Mouse (Mus musculus) MEL (cell line): ENCODE measurements around the gene Adam22. TPM values are rescaled to one million over a fixed set of nuclear protein-coding genes. Genes with fewer than 3 reads are reported as not detected.

Experiments
- DNase-seq: peaks from one replicate; pipeline ENCODE4 v3.0.0; 2011; ENCODE audit warnings: low read depth, low spot score
- H3K27ac ChIP-seq: 2 replicates; pipeline ENCODE4 v1.5.1; 2012; ENCODE audit warnings: low read depth, mild to moderate bottlenecking, control low read depth, low read length, moderate library complexity; ENCODE audit not compliant: control insufficient read depth
- H3K27me3 ChIP-seq, 2 experiments: fragments of 150-350 bp in 1 of 2; sonication (generic) in 1 of 2; 2 replicates each; pipeline ENCODE4 v1.6.1; 2012; ENCODE audit warnings: low read length in 2 of 2, mild to moderate bottlenecking in 2 of 2, improper control_type of control experiment in 1 of 2, moderate library complexity in 1 of 2; ENCODE audit not compliant: insufficient read depth in 2 of 2, control insufficient read depth in 1 of 2
- H3K36me3 ChIP-seq, 2 experiments: 2 replicates each; pipeline ENCODE4 v1.6.1; 2012 to 2014; ENCODE audit warnings: low read length in 2 of 2, improper control_type of control experiment in 1 of 2, inconsistent platforms in 1 of 2, mild to moderate bottlenecking in 1 of 2; ENCODE audit not compliant: insufficient read depth in 2 of 2, control insufficient read depth in 1 of 2
- H3K4me1 ChIP-seq, 2 experiments: fragments of 150-350 bp in 1 of 2; sonication (generic) in 1 of 2; 2 replicates each; pipeline ENCODE4 v1.6.1; 2012; ENCODE audit warnings: low read length in 2 of 2, improper control_type of control experiment in 1 of 2, mild to moderate bottlenecking in 1 of 2; ENCODE audit not compliant: insufficient read depth in 2 of 2, control insufficient read depth in 1 of 2
- H3K4me3 ChIP-seq, 2 experiments: fragments of 150-350 bp in 1 of 2; sonication (generic) in 1 of 2; 2 replicates each; pipeline ENCODE4 v1.5.1; 2012; ENCODE audit warnings: low read depth in 2 of 2, low read length in 2 of 2, mild to moderate bottlenecking in 2 of 2, moderate library complexity in 2 of 2, control low read depth in 1 of 2, improper control_type of control experiment in 1 of 2; ENCODE audit not compliant: control insufficient read depth in 1 of 2, insufficient read depth in 1 of 2
- H3K79me2 ChIP-seq: 2 replicates; pipeline ENCODE4 v1.6.1; 2012; ENCODE audit warnings: mild to moderate bottlenecking, low read length, moderate library complexity; ENCODE audit not compliant: control insufficient read depth, poor library complexity, insufficient read depth
- H3K9ac ChIP-seq: 2 replicates; pipeline ENCODE4 v1.6.1; 2012; ENCODE audit warnings: low read depth, mild to moderate bottlenecking, control low read depth, low read length, moderate library complexity; ENCODE audit not compliant: control insufficient read depth, poor library complexity, severe bottlenecking
- H3K9me3 ChIP-seq: fragments of 150-350 bp; sonication (generic); replicated peaks from 2 replicates; pipeline ENCODE4 v1.6.1; 2012; ENCODE audit warnings: mild to moderate bottlenecking, low read length, improper control_type of control experiment, moderate library complexity; ENCODE audit not compliant: insufficient read depth
- BHLHE40 ChIP-seq: IDR thresholded peaks from 2 replicates; pipeline ENCODE4 v1.6.1; 2012; ENCODE audit warnings: low read depth, mild to moderate bottlenecking, inconsistent platforms, low read length, improper control_type of control experiment, borderline replicate concordance
- CHD1 ChIP-seq: IDR thresholded peaks from 2 replicates; pipeline ENCODE4 v1.6.1; 2012; ENCODE audit warnings: low read depth, mild to moderate bottlenecking, inconsistent platforms, low read length, improper control_type of control experiment
- CHD2 ChIP-seq: IDR thresholded peaks from 2 replicates; pipeline ENCODE4 v1.6.1; 2011; ENCODE audit warnings: low read length, improper control_type of control experiment
- CTCF ChIP-seq, 3 experiments: IDR thresholded peaks in 2 of 3; conservative IDR thresholded peaks in 1 of 3; 2 replicates each; pipeline ENCODE4 v1.5.1; 2011 to 2012; ENCODE audit warnings: low read length in 3 of 3, low read depth in 2 of 3, mild to moderate bottlenecking in 2 of 3, improper control_type of control experiment in 1 of 3, inconsistent platforms in 1 of 3, mixed read lengths in 1 of 3, moderate library complexity in 1 of 3; ENCODE audit not compliant: control insufficient read depth in 1 of 3, insufficient read depth in 1 of 3, poor library complexity in 1 of 3, severe bottlenecking in 1 of 3
- ELF1 ChIP-seq: IDR thresholded peaks from 2 replicates; pipeline ENCODE4 v1.6.1; 2014; ENCODE audit warnings: low read depth, mild to moderate bottlenecking, inconsistent platforms, low read length, improper control_type of control experiment, moderate library complexity
- EP300 ChIP-seq, 2 experiments: IDR thresholded peaks; 2 replicates each; pipeline ENCODE4 v1.6.1; 2011; ENCODE audit warnings: improper control_type of control experiment in 2 of 2, low read length in 2 of 2, low read depth in 1 of 2, mild to moderate bottlenecking in 1 of 2
- GABPA ChIP-seq: IDR thresholded peaks from 2 replicates; pipeline ENCODE4 v1.6.1; 2012; ENCODE audit warnings: low read depth, mild to moderate bottlenecking, inconsistent platforms, low read length, improper control_type of control experiment, moderate library complexity
- HCFC1 ChIP-seq: IDR thresholded peaks from 2 replicates; pipeline ENCODE4 v1.6.1; 2012; ENCODE audit warnings: low read depth, mild to moderate bottlenecking, inconsistent platforms, low read length, improper control_type of control experiment, moderate library complexity
- MAFK ChIP-seq: IDR thresholded peaks from 2 replicates; pipeline ENCODE4 v1.6.1; 2011; ENCODE audit warnings: low read depth, mild to moderate bottlenecking, low read length, improper control_type of control experiment, borderline replicate concordance
- MAX ChIP-seq: IDR thresholded peaks from 2 replicates; pipeline ENCODE4 v1.6.1; 2011; ENCODE audit warnings: low read length, improper control_type of control experiment
- MAZ ChIP-seq: IDR thresholded peaks from 2 replicates; pipeline ENCODE4 v1.6.1; 2012; ENCODE audit warnings: low read depth, mild to moderate bottlenecking, inconsistent platforms, low read length, improper control_type of control experiment
- NELFE ChIP-seq: IDR thresholded peaks from 2 replicates; pipeline ENCODE4 v1.6.1; 2011; ENCODE audit warnings: low read depth, low read length, improper control_type of control experiment
- NRF1 ChIP-seq: IDR thresholded peaks from 2 replicates; pipeline ENCODE4 v1.6.1; 2014; ENCODE audit warnings: low read depth, mild to moderate bottlenecking, inconsistent platforms, low read length, improper control_type of control experiment, moderate library complexity; ENCODE audit not compliant: poor library complexity, insufficient read depth, severe bottlenecking
- POLR2AphosphoS2 ChIP-seq: IDR thresholded peaks from 2 replicates; pipeline ENCODE4 v1.6.1; 2011; ENCODE audit warnings: low read length, improper control_type of control experiment
- RAD21 ChIP-seq: IDR thresholded peaks from 2 replicates; pipeline ENCODE4 v1.6.1; 2011; ENCODE audit warnings: mild to moderate bottlenecking, low read depth, low read length, improper control_type of control experiment
- RCOR1 ChIP-seq: IDR thresholded peaks from 2 replicates; pipeline ENCODE4 v1.6.1; 2012; ENCODE audit warnings: low read depth, mild to moderate bottlenecking, inconsistent platforms, low read length, improper control_type of control experiment
- SIN3A ChIP-seq: IDR thresholded peaks from 2 replicates; pipeline ENCODE4 v1.6.1; 2012; ENCODE audit warnings: low read length, improper control_type of control experiment, inconsistent platforms
- SMC3 ChIP-seq: IDR thresholded peaks from 2 replicates; pipeline ENCODE4 v1.6.1; 2011; ENCODE audit warnings: low read depth, low read length, improper control_type of control experiment
- TAL1 ChIP-seq: IDR thresholded peaks from 2 replicates; pipeline ENCODE4 v1.6.1; 2012; ENCODE audit warnings: mild to moderate bottlenecking, inconsistent platforms, low read length, moderate library complexity, mixed read lengths
- TBP ChIP-seq: IDR thresholded peaks from 2 replicates; pipeline ENCODE4 v1.8.0; 2011; ENCODE audit warnings: low read depth, low read length, improper control_type of control experiment
- USF1 ChIP-seq: IDR thresholded peaks from 2 replicates; pipeline ENCODE4 v1.6.1; 2014; ENCODE audit warnings: low read depth, mild to moderate bottlenecking, inconsistent platforms, low read length, improper control_type of control experiment, moderate library complexity
- USF2 ChIP-seq, 2 experiments: IDR thresholded peaks; 2 replicates each; pipeline ENCODE4 v1.6.1; 2011 to 2012; ENCODE audit warnings: improper control_type of control experiment in 2 of 2, low read length in 2 of 2, borderline replicate concordance in 1 of 2, inconsistent platforms in 1 of 2, low read depth in 1 of 2, mild to moderate bottlenecking in 1 of 2; ENCODE audit not compliant: insufficient read depth in 1 of 2
- ZC3H11A ChIP-seq: IDR thresholded peaks from 2 replicates; pipeline ENCODE4 v1.6.1; 2012; ENCODE audit warnings: low read depth, mild to moderate bottlenecking, inconsistent platforms, low read length, improper control_type of control experiment
- ZKSCAN1 ChIP-seq: IDR thresholded peaks from 2 replicates; pipeline ENCODE4 v1.6.1; 2012; ENCODE audit warnings: low read depth, mild to moderate bottlenecking, inconsistent platforms, low read length, improper control_type of control experiment, moderate library complexity
- ZMIZ1 ChIP-seq: IDR thresholded peaks from 2 replicates; pipeline ENCODE4 v1.6.1; 2012; ENCODE audit warnings: low read depth, mild to moderate bottlenecking, inconsistent platforms, low read length, improper control_type of control experiment, moderate library complexity
- polyA plus RNA-seq, 2 experiments: library from polyadenylated mRNA; stranded (reverse) in 1 of 2; unstranded in 1 of 2; fragments of >175 nt in 1 of 2; fragments of >200 nt in 1 of 2; gene quantifications; 2 replicates each; pipeline versions ENCODE4 v1.2.1 to v1.2.4; 2012; ENCODE audit warnings: low replicate concordance in 2 of 2, low read depth in 1 of 2; ENCODE audit not compliant: insufficient read length in 2 of 2, insufficient read depth in 1 of 2, missing spikeins in 1 of 2
- total RNA-seq: library from RNA; depleted of rRNA; stranded (reverse); fragments of 300-350 nt; gene quantifications from 2 replicates; pipeline ENCODE4 v1.2.3, GENCODE M21; 2012

Gene Adam22
- total and polyA plus RNA-seq, 3 experiments: 1.2 to 1.6 TPM; not detected in 1

DNA sequence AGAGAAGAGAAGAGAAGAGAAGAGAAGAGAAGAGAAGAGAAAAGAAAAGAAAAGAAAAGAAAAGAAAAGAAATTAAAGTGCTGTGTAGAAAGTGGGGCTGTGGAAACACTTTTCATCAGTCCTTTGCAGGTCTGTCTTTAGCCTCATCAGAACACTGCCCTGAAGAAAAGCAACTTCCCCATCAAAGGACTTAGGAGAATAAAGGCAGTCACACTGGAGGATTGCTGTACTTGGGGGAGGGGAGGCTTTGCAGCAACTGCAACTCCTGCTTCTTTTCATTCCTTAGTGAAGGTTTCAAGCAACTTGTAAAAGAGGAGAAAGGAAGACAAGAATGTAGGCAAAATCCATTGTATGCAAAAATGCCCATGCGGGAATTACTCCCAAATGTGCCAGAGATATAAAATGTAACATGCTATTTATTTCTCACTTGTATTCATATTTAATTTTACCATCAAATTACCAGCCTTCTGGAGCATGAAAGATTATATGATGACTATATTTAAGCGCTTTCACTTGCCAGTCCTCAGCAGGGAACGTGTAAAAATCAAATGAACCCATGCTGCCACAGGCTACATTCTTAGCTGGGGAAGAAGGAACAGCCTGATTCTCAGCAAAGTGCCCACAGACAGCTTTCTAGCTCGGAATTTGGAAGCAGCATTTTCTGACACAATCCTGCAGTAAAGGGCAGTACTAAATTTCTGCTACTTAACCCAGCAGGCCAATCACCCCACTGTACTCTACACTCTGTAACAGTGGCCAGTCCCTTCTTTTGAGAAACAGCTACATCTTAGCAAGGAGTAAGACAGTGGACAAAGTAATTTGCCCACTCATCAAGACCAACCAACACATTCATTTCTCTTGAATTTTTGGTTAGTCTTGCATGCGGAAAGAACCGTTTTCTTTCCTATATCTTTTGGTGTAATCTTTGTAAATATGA lies 78.0 kb downstream of the Adam22 start:
- no peaks in the 10 kb centered on the region for H3K36me3 ChIP-seq
- H3K4me1 ChIP-seq: no peaks in the 10 kb centered on the region
- no peak overlapping the region for H3K27ac ChIP-seq
- H3K9me3 ChIP-seq: no peaks in the 10 kb centered on the region
- no peaks in the 10 kb centered on the region for H3K27me3 ChIP-seq
- TF ChIP-seq CHD1 (no peak), CTCF (IDR thresholded peaks at IDR 0.05 in 2 of 3, conservative IDR thresholded peaks at IDR 0.05 in 1 of 3; ENCODE audit: control insufficient read depth in 1 of 3, insufficient read depth in 1 of 3, low read depth in 2 of 3, low read length in 3 of 3, poor library complexity in 1 of 3, severe bottlenecking in 1 of 3) (no peak), ZC3H11A (no peak), ZKSCAN1 (no peak), RAD21 (no peak), NELFE (no peak), ZMIZ1 (no peak), MAZ (no peak), CHD2 (no peak), HCFC1 (no peak), SMC3 (no peak), EP300 (IDR thresholded peaks at IDR 0.05; ENCODE audit: low read depth in 1 of 2, low read length in 2 of 2) (no peak), MAFK (no peak), MAX (no peak), NRF1 (no peak)
- no peak for DNase-seq
- H3K9ac ChIP-seq: no peak overlapping the region
- H3K79me2 ChIP-seq: no peaks in the 10 kb centered on the region
- H3K4me3 ChIP-seq: no peak overlapping the region

DNA sequence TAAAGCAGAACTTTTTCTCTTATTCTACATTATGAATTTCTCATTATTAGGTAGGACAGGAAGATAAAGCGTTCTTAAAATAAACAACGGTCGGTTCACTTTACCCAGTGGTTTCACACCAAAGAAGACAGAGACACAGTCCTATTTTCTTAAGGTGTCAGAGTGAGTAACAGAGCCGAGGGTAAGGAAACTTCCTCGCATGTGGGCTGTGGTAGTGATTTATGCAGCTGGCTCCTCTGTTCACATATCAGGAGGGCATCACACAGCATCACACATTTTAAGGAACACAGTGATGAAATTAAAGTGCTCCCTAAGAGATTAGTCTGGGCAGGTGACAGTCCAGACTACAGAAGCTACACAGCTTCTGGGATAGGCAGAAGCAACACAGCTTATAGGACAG lies 83.8 kb downstream of the Adam22 start:
- H3K27me3 ChIP-seq: no peaks in the 10 kb centered on the region
- TF ChIP-seq RCOR1: no peak
- no peak for TF ChIP-seq TBP
- no peak for TF ChIP-seq ZMIZ1
- TF ChIP-seq HCFC1: no peak
- no peak for TF ChIP-seq TAL1
- no peak for TF ChIP-seq MAFK
- no peak for TF ChIP-seq USF1
- TF ChIP-seq BHLHE40: no peak
- no peak for TF ChIP-seq SIN3A
- TF ChIP-seq NELFE: no peak
- no peak for TF ChIP-seq POLR2AphosphoS2
- TF ChIP-seq CHD1: no peak
- TF ChIP-seq GABPA: no peak
- TF ChIP-seq RAD21: no peak
- TF ChIP-seq USF2 (IDR thresholded peaks at IDR 0.05; ENCODE audit: borderline replicate concordance in 1 of 2, insufficient read depth in 1 of 2, low read depth in 1 of 2, low read length in 2 of 2): no peak
- no peak for TF ChIP-seq ELF1
- no peak overlapping the region for H3K27ac ChIP-seq
- no peak for DNase-seq
- H3K79me2 ChIP-seq: no peaks in the 10 kb centered on the region
- no peaks in the 10 kb centered on the region for H3K36me3 ChIP-seq
- no peaks in the 10 kb centered on the region for H3K9me3 ChIP-seq
- H3K9ac ChIP-seq: no peak overlapping the region
- H3K4me1 ChIP-seq: no peaks in the 10 kb centered on the region
- no peak overlapping the region for H3K4me3 ChIP-seq
